Mouse (Mus musculus) T-helper 2 cell (primary cell): ENCODE results near the gene Ubqln4.

Source experiments
- in situ Hi-C: fragments of 300-600 bp; cut with MboI, MseI; formaldehyde crosslinking; loops from one replicate; pipeline ENCODE4 v1.15.1; 2025; ENCODE audit warnings: high pct_unique_total_duplicates

Ubqln4 gene

GRCm38 (mm10) chr3:88525021-88525420 lies 28.5 kb upstream of the Ubqln4 start:
- in situ Hi-C loops = no loop called here

GRCm38 (mm10) chr3:88526157-88527131 lies 27.1 kb upstream of the Ubqln4 start:
- in situ Hi-C loops = no loop called here

- in situ Hi-C loops = no loop called here
These were observed 26.0 kb upstream of the Ubqln4 start for GRCm38 (mm10) chr3:88527565-88527964.

GRCm38 (mm10) chr3:88528646-88529045 lies 24.9 kb upstream of the Ubqln4 start:
- in situ Hi-C loops = no loop called here

- in situ Hi-C loops = no loop called here
These were observed 24.2 kb upstream of the Ubqln4 start for GRCm38 (mm10) chr3:88529204-88530000.

GRCm38 (mm10) chr3:88530082-88530864 lies 23.3 kb upstream of the Ubqln4 start:
- in situ Hi-C loops = no loop called here

GRCm38 (mm10) chr3:88531348-88532298 lies 21.9 kb upstream of the Ubqln4 start:
- in situ Hi-C loops = no loop called here

GRCm38 (mm10) chr3:88532299-88532674 lies 21.3 kb upstream of the Ubqln4 start, which contains the start of gene Mex3a:
Gene Mex3a (plus strand): TSS chr3:88532395.
- in situ Hi-C loops = no loop called here

- in situ Hi-C loops = no loop called here
These were observed 20.7 kb upstream of the Ubqln4 start for GRCm38 (mm10) chr3:88532689-88533511.

GRCm38 (mm10) chr3:88533706-88534105 lies 19.9 kb upstream of the Ubqln4 start:
- in situ Hi-C loops = no loop called here

GRCm38 (mm10) chr3:88535005-88535404 lies 18.6 kb upstream of the Ubqln4 start:
- in situ Hi-C loops = no loop called here

- in situ Hi-C loops = no loop called here
These were observed 18.0 kb upstream of the Ubqln4 start for GRCm38 (mm10) chr3:88535527-88535926.

- in situ Hi-C loops = no loop called here
These were observed 17.2 kb upstream of the Ubqln4 start for GRCm38 (mm10) chr3:88536103-88536930.

GRCm38 (mm10) chr3:88537146-88537545 lies 16.4 kb upstream of the Ubqln4 start:
- in situ Hi-C loops = no loop called here

GRCm38 (mm10) chr3:88538271-88539145 lies 15.1 kb upstream of the Ubqln4 start:
- in situ Hi-C loops = no loop called here

- in situ Hi-C loops = no loop called here
These were observed 14.2 kb upstream of the Ubqln4 start for GRCm38 (mm10) chr3:88539397-88539796.

GRCm38 (mm10) chr3:88540085-88540484 lies 13.5 kb upstream of the Ubqln4 start:
- in situ Hi-C loops = no loop called here
